Mouse (Mus musculus): ENCODE results near the gene Hikeshi. TPM values are rescaled to one million over a fixed set of nuclear protein-coding genes. Genes with fewer than 3 reads are reported as not detected.
A peak's percentile ranks its signal among the peaks of the same experiment; 100 is the strongest.

Gene Hikeshi
- total and polyA plus RNA-seq, 2 experiments from 2014 or later = 80.0 to 163 TPM

DNA sequence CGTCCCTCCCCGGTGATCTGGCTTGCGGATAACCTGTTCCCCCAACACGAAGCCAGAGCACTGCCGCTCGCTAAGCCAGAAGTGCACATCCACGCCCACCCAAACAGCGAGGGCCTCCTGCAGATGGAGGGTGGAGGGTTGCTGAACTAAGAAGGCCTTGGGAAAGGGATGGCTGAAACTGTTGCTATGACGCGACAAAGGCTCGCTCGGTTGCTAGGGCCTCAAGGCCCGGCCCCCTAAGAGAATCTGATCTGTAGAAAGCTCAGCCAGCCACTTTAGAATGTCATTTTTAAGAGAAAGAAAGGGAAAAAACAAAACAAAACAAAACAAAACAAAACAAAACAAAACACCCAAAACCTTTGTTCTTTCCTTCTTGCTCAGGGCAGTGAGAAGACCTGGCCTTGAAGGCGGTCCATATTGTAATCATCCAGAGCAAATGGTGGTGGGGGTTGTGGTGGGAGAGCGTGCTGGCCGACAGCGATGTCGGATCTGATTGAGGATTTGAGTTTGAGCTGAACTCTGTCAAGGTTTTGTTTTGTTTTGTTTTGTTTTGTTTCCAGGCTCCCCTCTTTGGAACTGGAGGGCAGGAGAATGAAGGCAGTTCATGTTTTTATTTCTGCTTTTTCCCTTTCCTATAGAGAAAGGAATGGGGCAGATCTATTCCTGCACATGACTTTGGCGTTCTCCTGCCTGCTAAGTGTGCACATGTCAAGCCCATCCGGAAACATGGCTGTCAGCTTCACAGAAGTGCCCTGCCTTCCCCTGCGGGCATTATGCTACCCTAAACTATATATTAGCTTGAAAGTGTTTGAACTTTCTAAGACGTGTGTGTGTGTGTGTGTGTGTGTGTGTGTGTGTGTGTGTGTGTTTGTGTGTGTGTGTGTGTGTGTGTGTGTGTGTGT, 37.3 kb downstream of the Hikeshi start, which contains the start of gene Ccdc81:
Ccdc81 (minus strand) TSS at position 188 of the 902 bp plus-strand sequence.
- H3K4me3 ChIP-seq (ENCODE audit: low read depth, low read length) = no peak within 1 kb of the TSS
- H3K4me1 ChIP-seq (ENCODE audit: insufficient read depth) = 0 out of 2 replicates have a peak, but pooled peaks cover 6% of the 10 kb centered on the region
- H3K4me2 ChIP-seq (ENCODE audit: low read depth) = peak within 1 kb of the TSS; percentile 24
- WGBS = 22% methylated on average over 22 of the region's 22 CpGs
- TF ChIP-seq CTCF (IDR thresholded peaks at IDR 0.05; ENCODE audit: low read depth) = no peak
- H3K27ac ChIP-seq (ENCODE audit: low read depth, low read length) = no peak within 1 kb of the TSS
- no peak for DNase-seq
- peak; percentile 78; the same call in 1 of the 2 replicates for ATAC-seq
- H3K9me3 ChIP-seq (ENCODE audit: low read length) = no peaks in the 10 kb centered on the region
- no peak within 1 kb of the TSS for H3K9ac ChIP-seq
- H3K36me3 ChIP-seq (ENCODE audit: insufficient read depth) = no peaks in the 10 kb centered on the region
- H3K27me3 ChIP-seq (ENCODE audit: insufficient read depth, low read length) = no peaks in the 10 kb centered on the region

DNA sequence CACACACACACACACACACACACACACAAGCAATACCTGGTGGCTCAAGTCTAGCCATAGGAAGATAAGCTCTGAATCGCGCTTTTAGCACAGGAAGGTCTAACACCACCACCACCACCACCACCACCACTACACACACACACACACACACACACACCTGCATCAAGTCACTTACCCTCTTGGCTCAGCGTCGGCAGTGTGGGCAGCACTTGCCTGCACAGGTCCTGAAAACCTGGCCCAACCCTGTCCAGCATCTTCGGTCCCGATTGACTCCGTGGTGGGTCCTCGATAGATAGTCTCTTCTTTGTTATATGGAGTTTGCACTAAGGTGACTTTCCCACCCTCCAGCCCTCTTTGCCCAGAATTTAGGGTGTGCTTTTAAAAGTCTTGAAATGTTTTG, 38.0 kb downstream of the Hikeshi start:
- no peak for TF ChIP-seq CTCF (IDR thresholded peaks at IDR 0.05; ENCODE audit: low read depth)
- no peaks in the 10 kb centered on the region for H3K36me3 ChIP-seq (ENCODE audit: insufficient read depth)
- H3K4me3 ChIP-seq (ENCODE audit: low read depth, low read length) = no peak overlapping the region
- H3K27ac ChIP-seq (ENCODE audit: low read depth, low read length) = no peak overlapping the region
- ATAC-seq = no peak
- H3K9ac ChIP-seq = no peak overlapping the region
- WGBS = 84% methylated on average over 8 of the region's 8 CpGs
- H3K4me2 ChIP-seq (ENCODE audit: low read depth) = peak overlapping the region; percentile 24
- no peaks in the 10 kb centered on the region for H3K9me3 ChIP-seq (ENCODE audit: low read length)
- H3K27me3 ChIP-seq (ENCODE audit: insufficient read depth, low read length) = no peaks in the 10 kb centered on the region
- H3K4me1 ChIP-seq (ENCODE audit: insufficient read depth) = 0 out of 2 replicates have a peak, but pooled peaks cover 6% of the 10 kb centered on the region
- DNase-seq = no peak

DNA sequence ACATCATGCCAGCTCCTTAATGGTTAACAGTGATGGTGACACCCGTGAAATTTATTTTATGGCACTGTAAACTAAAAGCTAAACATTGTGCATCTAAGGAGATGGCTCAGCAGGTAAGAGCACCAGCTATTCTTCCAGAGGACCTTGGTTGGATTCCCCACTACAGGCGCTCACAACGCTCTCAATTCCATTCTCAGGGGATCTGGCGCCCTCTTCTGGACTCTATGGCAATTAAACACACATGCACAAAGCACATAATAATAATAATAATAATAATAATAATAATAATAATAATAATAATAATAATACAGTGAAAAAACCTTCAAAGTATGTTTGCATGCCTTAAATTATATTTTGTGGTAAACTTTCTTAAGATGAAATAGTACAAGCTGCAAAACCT, 49.1 kb downstream of the Hikeshi start:
- Histone ChIP-seq H3K4me2 (ENCODE audit: low read depth) (no peak overlapping the region), H3K4me1 (ENCODE audit: insufficient read depth) (no peaks in the 10 kb centered on the region), H3K9ac (no peak overlapping the region), H3K4me3 (ENCODE audit: low read depth, low read length) (no peak overlapping the region), H3K27ac (ENCODE audit: low read depth, low read length) (no peak overlapping the region), H3K27me3 (ENCODE audit: insufficient read depth, low read length) (no peaks in the 10 kb centered on the region), H3K9me3 (ENCODE audit: low read length) (no peaks in the 10 kb centered on the region), H3K36me3 (ENCODE audit: insufficient read depth) (no peaks in the 10 kb centered on the region)
- ATAC-seq (no peak), DNase-seq (no peak)
- TF ChIP-seq CTCF (IDR thresholded peaks at IDR 0.05; ENCODE audit: low read depth) = no peak
- WGBS = 32% methylated on average over 4 of the region's 4 CpGs

DNA sequence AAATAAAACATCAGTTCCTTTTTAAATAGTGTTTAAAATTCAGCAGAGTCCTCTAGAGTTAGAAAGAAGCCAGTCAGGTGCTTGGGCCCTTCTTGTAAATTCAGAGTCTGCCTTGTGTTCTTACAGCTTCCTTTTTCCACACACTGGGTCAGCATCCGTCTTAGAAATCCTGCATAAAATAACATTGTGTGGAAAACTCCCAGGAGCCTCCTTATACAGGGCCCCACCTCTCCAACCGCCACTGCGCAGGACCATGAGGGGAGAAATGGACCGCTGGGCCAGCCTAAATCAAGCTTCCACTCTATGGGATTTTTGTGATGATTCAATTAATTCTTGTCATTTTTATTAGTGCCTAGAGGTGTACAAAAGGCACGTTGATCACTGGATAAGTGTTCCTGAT, 49.6 kb downstream of the Hikeshi start:
- H3K36me3 ChIP-seq (ENCODE audit: insufficient read depth) = no peaks in the 10 kb centered on the region
- H3K9ac ChIP-seq = no peak overlapping the region
- no peak for TF ChIP-seq CTCF (IDR thresholded peaks at IDR 0.05; ENCODE audit: low read depth)
- H3K4me3 ChIP-seq (ENCODE audit: low read depth, low read length) = no peak overlapping the region
- no peak overlapping the region for H3K4me2 ChIP-seq (ENCODE audit: low read depth)
- H3K4me1 ChIP-seq (ENCODE audit: insufficient read depth) = no peaks in the 10 kb centered on the region
- no peak for ATAC-seq
- no peak for DNase-seq
- 84% methylated on average over 5 of the region's 5 CpGs for WGBS
- H3K27me3 ChIP-seq (ENCODE audit: insufficient read depth, low read length) = no peaks in the 10 kb centered on the region
- H3K9me3 ChIP-seq (ENCODE audit: low read length) = no peaks in the 10 kb centered on the region
- H3K27ac ChIP-seq (ENCODE audit: low read depth, low read length) = no peak overlapping the region

DNA sequence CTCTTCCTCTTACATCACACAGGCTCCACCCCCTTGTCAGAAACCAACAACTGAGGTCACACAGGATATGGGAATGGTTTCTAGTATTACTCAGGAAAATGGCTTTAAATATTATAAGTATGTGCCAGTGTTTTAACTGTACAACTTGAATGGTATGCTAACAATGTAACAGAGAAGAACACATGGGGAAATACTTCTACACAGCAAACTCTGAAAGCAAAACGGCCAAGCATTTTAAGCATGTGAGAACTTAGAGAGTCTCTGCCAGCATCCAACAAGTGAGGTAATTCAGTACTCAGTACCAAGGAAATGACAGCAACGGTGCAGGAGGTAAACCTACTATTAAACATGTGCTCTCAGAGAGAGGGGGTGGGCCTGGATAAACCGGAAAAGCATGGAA, 56.5 kb downstream of the Hikeshi start:
- Histone ChIP-seq H3K4me3 (ENCODE audit: low read depth, low read length) (no peak overlapping the region), H3K4me2 (ENCODE audit: low read depth) (no peak overlapping the region), H3K9ac (no peak overlapping the region), H3K9me3 (ENCODE audit: low read length) (no peaks in the 10 kb centered on the region), H3K27ac (ENCODE audit: low read depth, low read length) (no peak overlapping the region), H3K36me3 (ENCODE audit: insufficient read depth) (no peaks in the 10 kb centered on the region), H3K27me3 (ENCODE audit: insufficient read depth, low read length) (no peaks in the 10 kb centered on the region), H3K4me1 (ENCODE audit: insufficient read depth) (no peaks in the 10 kb centered on the region)
- DNase-seq = no peak
- WGBS = 64% methylated on average over 3 of the region's 3 CpGs
- no peak for TF ChIP-seq CTCF (IDR thresholded peaks at IDR 0.05; ENCODE audit: low read depth)
- ATAC-seq = no peak

DNA sequence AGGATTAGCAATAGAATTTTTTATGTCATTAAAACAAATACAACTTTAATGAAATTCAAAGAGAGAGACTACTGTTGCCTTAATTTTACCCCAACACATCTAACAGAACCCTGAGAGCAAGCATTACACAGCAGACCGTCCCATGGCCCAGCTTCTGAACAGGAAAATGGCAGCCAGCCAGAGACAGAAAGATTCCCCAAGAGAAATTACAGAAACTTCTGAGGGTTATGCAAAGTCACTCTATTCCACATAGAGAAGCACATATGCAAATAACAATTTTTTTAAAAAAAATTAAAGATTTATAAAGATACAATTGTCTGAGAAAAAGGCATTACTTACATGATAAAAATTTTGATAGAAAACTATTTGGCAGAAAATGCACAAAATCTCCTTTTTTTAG, 61.3 kb downstream of the Hikeshi start:
- no peak overlapping the region for H3K4me3 ChIP-seq (ENCODE audit: low read depth, low read length)
- H3K4me2 ChIP-seq (ENCODE audit: low read depth) = no peak overlapping the region
- no peaks in the 10 kb centered on the region for H3K27me3 ChIP-seq (ENCODE audit: insufficient read depth, low read length)
- ATAC-seq (no peak), DNase-seq (no peak)
- H3K36me3 ChIP-seq (ENCODE audit: insufficient read depth) = no peaks in the 10 kb centered on the region
- WGBS = 48% methylated on average over 1 of the region's 1 CpGs
- H3K27ac ChIP-seq (ENCODE audit: low read depth, low read length) = no peak overlapping the region
- no peaks in the 10 kb centered on the region for H3K4me1 ChIP-seq (ENCODE audit: insufficient read depth)
- no peaks in the 10 kb centered on the region for H3K9me3 ChIP-seq (ENCODE audit: low read length)
- TF ChIP-seq CTCF (IDR thresholded peaks at IDR 0.05; ENCODE audit: low read depth) = no peak
- no peak overlapping the region for H3K9ac ChIP-seq

Other genes with a start within 250 kb of the Hikeshi start
- gene Ccdc81, start 37.6 kb downstream of the Hikeshi start, total RNA-seq (2014; rRNA removed) = 0.77 and 1.5 TPM in 2 replicates
- gene Ccdc81, start 37.6 kb downstream of the Hikeshi start, polyA plus RNA-seq (2015; fragmentation: Nextera tagmentation; extraction: Ambion mirVana) = 0.62 and 1.2 TPM in 2 replicates
- 22.2 and 28.5 TPM in 2 replicates for gene Eed, start 39.8 kb upstream of the Hikeshi start, total RNA-seq (2014; rRNA removed)
- 18.1 and 20.7 TPM in 2 replicates for gene Eed, start 39.8 kb upstream of the Hikeshi start, polyA plus RNA-seq (2015; fragmentation: Nextera tagmentation; extraction: Ambion mirVana)
- gene Picalm, start 189.0 kb upstream of the Hikeshi start, total RNA-seq (2014; rRNA removed) = 211 and 242 TPM in 2 replicates
- gene Picalm, start 189.0 kb upstream of the Hikeshi start, polyA plus RNA-seq (2015; fragmentation: Nextera tagmentation; extraction: Ambion mirVana) = 16.5 and 21.2 TPM in 2 replicates

Data from forebrain, postnatal 0 days (tissue).